25 mouse cellular contexts compared by ENCODE assay signal in genomic region chr11:45256019-45256418, GRCm38 (mm10).
A peak's percentile ranks its signal among the peaks of the same experiment; 100 is the strongest.
DNase-seq lines count a peak whose midpoint lies in the region; ATAC-seq and TF ChIP-seq lines count a peak whose summit lies in the region.
"Had no signal": no experiment of that assay in that cellular context is flagged by ENCODE, and none has a peak within 500 bp of the region (broad histone marks: within the 10 kb centered on the region; RNA-seq: fewer than 3 reads in every experiment).

No protein-coding gene starts in this region.

- H3K36me3 ChIP-seq in forebrain, embryonic 10.5 days (replicated peaks): no peaks in the 10 kb centered on the region
- no peaks in the 10 kb centered on the region for H3K36me3 ChIP-seq in forebrain, embryonic 13.5 days (ENCODE audit: poor library complexity, severe bottlenecking)
- H3K36me3 ChIP-seq in limb, embryonic 12.5 days: no peaks in the 10 kb centered on the region
- H3K36me3 ChIP-seq: G1E; hindbrain, embryonic 12.5 days; hindbrain, embryonic 15.5 days had no signal

- peaks cover 13% of the 10 kb centered on the region for H3K4me1 ChIP-seq in forebrain, embryonic 10.5 days
- peaks cover 5% of the 10 kb centered on the region; the same call in 1 of the 2 replicates for H3K4me1 ChIP-seq in forebrain, embryonic 13.5 days
- no peaks in the 10 kb centered on the region; the same call in 1 of the 2 replicates for H3K4me1 ChIP-seq in embryonic fibroblast, embryonic 13.5 days (ENCODE audit: control insufficient read depth, insufficient read depth, low read length)
- peaks cover 24% of the 10 kb centered on the region for H3K4me1 ChIP-seq in limb, embryonic 12.5 days (replicated peaks)
- H3K4me1 ChIP-seq: hindbrain, embryonic 12.5 days; hindbrain, embryonic 15.5 days had no signal

- no peak for TF ChIP-seq POLR2A in embryonic fibroblast, embryonic 13.5 days (IDR thresholded peaks at IDR 0.05; ENCODE audit: low read depth, low read length)

- H3K4me3 ChIP-seq in forebrain, embryonic 10.5 days: no peak overlapping the region
- no peak overlapping the region for H3K4me3 ChIP-seq in forebrain, embryonic 13.5 days
- no peak overlapping the region for H3K4me3 ChIP-seq in embryonic fibroblast, embryonic 13.5 days (ENCODE audit: insufficient read depth, low read length)
- no peak overlapping the region for H3K4me3 ChIP-seq in limb, embryonic 12.5 days (replicated peaks)
- H3K4me3 ChIP-seq: gastrocnemius, adult 2 months; hindbrain, embryonic 12.5 days; hindbrain, embryonic 15.5 days had no signal

- H3K27me3 ChIP-seq in forebrain, embryonic 10.5 days (ENCODE audit: poor library complexity, severe bottlenecking): no peaks in the 10 kb centered on the region
- no peaks in the 10 kb centered on the region for H3K27me3 ChIP-seq in forebrain, embryonic 13.5 days
- H3K27me3 ChIP-seq in limb, embryonic 12.5 days: no peaks in the 10 kb centered on the region
- H3K27me3 ChIP-seq: CH12.LX; hindbrain, embryonic 12.5 days; hindbrain, embryonic 15.5 days had no signal

- TF ChIP-seq CTCF in embryonic fibroblast, embryonic 13.5 days (IDR thresholded peaks at IDR 0.05; ENCODE audit: borderline replicate concordance, insufficient read depth, low read length): no peak

- H3K4me2 ChIP-seq in forebrain, embryonic 13.5 days: no peak overlapping the region
- no peak overlapping the region for H3K4me2 ChIP-seq in limb, embryonic 12.5 days
- H3K4me2 ChIP-seq: heart, embryonic 11.5 days; hindbrain, embryonic 12.5 days; hindbrain, embryonic 15.5 days had no signal

- no peak overlapping the region for H3K9ac ChIP-seq in forebrain, embryonic 13.5 days
- no peak overlapping the region for H3K9ac ChIP-seq in limb, embryonic 12.5 days (replicated peaks)
- H3K9ac ChIP-seq: forebrain, postnatal 0 days; hindbrain, embryonic 12.5 days; hindbrain, embryonic 15.5 days had no signal

- no peak for ATAC-seq in forebrain, embryonic 13.5 days
- ATAC-seq in limb, embryonic 12.5 days (ENCODE audit: insufficient number of reproducible peaks, insufficient read depth, low FRiP score, low TSS enrichment, low read depth): no peak
- ATAC-seq: activated CD4-positive, CD25-positive, alpha-beta regulatory T cell, adult 4 months; forebrain, embryonic 14.5 days; forebrain, postnatal 0 days had no signal

- H3K9me3 ChIP-seq in forebrain, embryonic 10.5 days: peaks cover 7% of the 10 kb centered on the region; the same call in 1 of the 2 replicates
- peaks cover 5% of the 10 kb centered on the region; the same call in 1 of the 2 replicates for H3K9me3 ChIP-seq in forebrain, embryonic 13.5 days (replicated peaks)
- 0 out of 2 replicates have a peak, but pooled peaks cover 6% of the 10 kb centered on the region for H3K9me3 ChIP-seq in limb, embryonic 12.5 days
- H3K9me3 ChIP-seq: hindbrain, embryonic 12.5 days; hindbrain, embryonic 15.5 days had no signal

- DNase-seq in forebrain, embryonic 10.5 days (ENCODE audit: extremely low spot score, low spot score): no peak
- peak; percentile 10 for DNase-seq in 3134 (ENCODE audit: extremely low read depth, insufficient read length, low spot score)
- no peak for DNase-seq in kidney, postnatal 10 days
- no peak for DNase-seq in adrenal gland, adult (ENCODE audit: inconsistent age in 2 of 2, low spot score in 1 of 2)
- no peak for DNase-seq in right cerebral cortex, postnatal 36 days (ENCODE audit: low spot score in 2 of 2)
- DNase-seq: adrenal gland, postnatal 10 days; adrenal gland, postnatal 36 days; B cell, adult 2 months; cerebellum, adult 18-20 months; cerebellum, adult 9-10 months; cerebellum, postnatal 14 days; forebrain, postnatal 0 days; gastrocnemius, adult 2 months; gastrocnemius, postnatal 14 days; heart, adult 11 months had no signal

- peak overlapping the region; percentile 35; the same call in 1 of the 2 replicates for H3K27ac ChIP-seq in forebrain, embryonic 10.5 days
- H3K27ac ChIP-seq in forebrain, embryonic 13.5 days: no peak overlapping the region
- peak overlapping the region; percentile 25; the same call in 1 of the 2 replicates for H3K27ac ChIP-seq in embryonic fibroblast, embryonic 13.5 days (ENCODE audit: insufficient read depth, low read length)
- peak overlapping the region; percentile 74 for H3K27ac ChIP-seq in limb, embryonic 12.5 days
- H3K27ac ChIP-seq: gastrocnemius, adult 2 months; hindbrain, embryonic 12.5 days; hindbrain, embryonic 15.5 days had no signal
